Mouse (Mus musculus) spleen, adult 2 months (tissue): ENCODE measurements around the gene Cpped1. TPM values are rescaled to one million over a fixed set of nuclear protein-coding genes. Genes with fewer than 3 reads are reported as not detected.

Experiments
- DNase-seq, 2 experiments: peaks; one replicate each; pipeline versions ENCODE4 v3.0.0 to v3.0.0-alpha.2; 2012 to 2021; ENCODE audit warnings: low spot score in 2 of 2, low read depth in 1 of 2
- H3K27ac ChIP-seq: fragments of 200-500 bp; 2 replicates; pipeline ENCODE4 v1.5.1; 2012; ENCODE audit warnings: low read length, inconsistent platforms; ENCODE audit not compliant: insufficient read depth
- H3K27me3 ChIP-seq: fragments of 200-500 bp; 2 replicates; pipeline ENCODE4 v1.6.1; 2012; ENCODE audit warnings: mild to moderate bottlenecking, moderate library complexity, low read length, inconsistent platforms; ENCODE audit not compliant: control insufficient read depth, insufficient read depth
- H3K36me3 ChIP-seq: fragments of 200-500 bp; 2 replicates; pipeline ENCODE4 v1.6.1; 2012; ENCODE audit warnings: mild to moderate bottlenecking, low read length, inconsistent platforms; ENCODE audit not compliant: control insufficient read depth, insufficient read depth
- H3K4me1 ChIP-seq: fragments of 200-500 bp; 2 replicates; pipeline ENCODE4 v1.6.1; 2011; ENCODE audit warnings: inconsistent platforms; ENCODE audit not compliant: control insufficient read depth, insufficient read depth, insufficient read length
- H3K4me3 ChIP-seq: fragments of 200-500 bp; 2 replicates; pipeline ENCODE4 v1.5.1; 2011; ENCODE audit warnings: mild to moderate bottlenecking, inconsistent platforms; ENCODE audit not compliant: insufficient read depth, insufficient read length; ENCODE audit errors: extremely low read depth
- CTCF ChIP-seq: fragments of 200-500 bp; IDR thresholded peaks from 2 replicates; pipeline ENCODE4 v1.5.1; 2011; ENCODE audit warnings: mild to moderate bottlenecking, inconsistent platforms; ENCODE audit not compliant: insufficient read depth, insufficient read length, insufficient replicate concordance; ENCODE audit errors: extremely low read depth
- POLR2A ChIP-seq: fragments of 200-500 bp; IDR thresholded peaks from 2 replicates; pipeline ENCODE4 v1.6.1; 2011; ENCODE audit warnings: low read depth, low read length, inconsistent platforms
- WGBS: fragments of 180-500 bp; shearing (Covaris S2); methylation state at CpG from one replicate; pipeline ENCODE4 v1.1.7; 2018; 5-methylcytosine and 5-hydroxymethylcytosine counted together
- polyA plus RNA-seq: library from polyadenylated mRNA; depleted of rRNA; stranded (reverse); fragments of >200 nt; gene quantifications from 2 replicates; pipeline ENCODE4 v1.2.3, GENCODE M21; 2012; rRNA removed

The Cpped1 gene
- 4.3 and 4.4 TPM in 2 replicates for polyA plus RNA-seq

DNA sequence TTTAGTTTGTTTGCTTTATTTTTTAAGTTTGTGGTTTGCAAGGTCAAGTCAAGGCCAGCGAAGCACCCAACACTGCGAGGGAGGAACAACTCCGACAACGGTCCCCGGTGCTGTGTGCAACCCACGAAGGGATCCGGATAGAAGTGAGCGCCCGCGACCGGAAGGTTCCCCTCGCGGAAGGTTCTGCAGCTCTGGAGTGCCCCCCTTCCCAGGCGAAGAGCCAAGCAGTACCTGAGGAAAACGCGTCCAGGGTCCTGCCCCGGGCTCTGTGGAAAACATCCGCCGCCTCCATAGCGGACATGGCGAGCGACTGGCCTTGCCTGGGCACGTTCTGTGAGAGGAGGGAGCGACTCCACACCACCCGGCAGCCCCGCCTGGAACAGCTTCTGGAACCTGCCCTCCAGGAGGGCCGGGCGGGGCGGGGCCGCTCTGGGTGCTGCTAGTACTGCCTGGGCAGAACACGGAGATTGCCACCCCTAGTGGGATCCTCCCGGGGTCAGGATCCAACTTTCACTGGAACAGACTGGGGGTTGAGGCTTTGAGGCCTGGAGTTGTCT, at the start of gene Cpped1:
TSS of gene Cpped1 (minus strand) at position 411 of the 557 bp plus-strand sequence.
- Histone ChIP-seq H3K4me1 (no peaks in the 10 kb centered on the region; the same call in 1 of the 2 replicates), H3K27me3 (no peaks in the 10 kb centered on the region), H3K4me3 (peak within 1 kb of the TSS; percentile 84), H3K36me3 (no peaks in the 10 kb centered on the region), H3K27ac (peak within 1 kb of the TSS; percentile 87)
- TF ChIP-seq POLR2A (peak; percentile 78), CTCF (no peak)
- WGBS: under 1% methylated on average over 32 of the region's 32 CpGs
- peak; percentile 78 to 84 for DNase-seq

DNA sequence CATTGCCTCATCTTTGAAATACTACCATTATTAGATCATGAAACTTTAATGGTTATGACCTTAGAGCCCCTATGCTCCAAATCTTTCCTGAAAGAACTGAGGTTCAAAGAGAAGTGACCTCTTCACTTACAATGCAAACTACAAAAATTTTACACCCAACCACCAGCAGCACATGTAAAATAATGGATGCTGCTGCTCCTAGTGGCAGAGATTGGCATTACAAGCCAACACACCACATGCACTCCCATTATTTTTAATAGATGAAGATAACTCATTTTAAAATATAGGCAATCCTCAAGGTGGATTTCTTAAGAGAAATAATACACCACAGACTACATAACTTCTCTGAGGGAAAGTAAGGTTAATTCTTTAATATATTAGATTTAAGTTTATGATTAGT, 31.2 kb upstream of the Cpped1 start:
- no peak for TF ChIP-seq POLR2A
- TF ChIP-seq CTCF: peak; percentile 47; the same call in 1 of the 2 replicates
- peak; percentile 12 to 50 for DNase-seq
- no peak overlapping the region for H3K4me3 ChIP-seq
- H3K27ac ChIP-seq: no peak overlapping the region
- no peaks in the 10 kb centered on the region for H3K4me1 ChIP-seq
- H3K27me3 ChIP-seq: no peaks in the 10 kb centered on the region
- no peaks in the 10 kb centered on the region for H3K36me3 ChIP-seq

DNA sequence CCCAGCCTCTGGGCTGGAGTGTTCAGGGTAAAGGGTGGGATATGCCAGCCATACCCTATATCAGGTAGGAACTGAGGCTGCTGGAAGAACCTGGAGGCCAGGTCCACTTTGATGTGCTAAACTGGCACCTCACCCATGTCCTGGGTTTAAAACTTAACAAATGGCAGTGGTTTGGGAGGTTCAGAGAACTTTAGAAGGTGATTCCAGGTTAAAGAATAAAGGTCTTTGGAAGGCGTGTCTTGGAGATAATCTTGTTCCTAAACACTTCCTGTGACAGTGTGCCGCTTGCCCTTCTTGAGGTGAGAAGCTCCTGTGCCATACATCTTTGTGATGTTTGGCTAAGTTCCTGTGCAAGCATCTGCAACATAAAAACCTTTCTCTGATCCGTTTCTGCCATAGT, 1.6 kb upstream of the Cpped1 start:
- no peak for DNase-seq
- no peak overlapping the region for H3K27ac ChIP-seq
- H3K36me3 ChIP-seq: no peaks in the 10 kb centered on the region
- TF ChIP-seq POLR2A (no peak), CTCF (no peak)
- WGBS: 95% methylated on average over 3 of the region's 3 CpGs
- no peaks in the 10 kb centered on the region; the same call in 1 of the 2 replicates for H3K4me1 ChIP-seq
- H3K4me3 ChIP-seq: no peak overlapping the region
- peaks cover 2% of the 10 kb centered on the region; the same call in 1 of the 2 replicates for H3K27me3 ChIP-seq

DNA sequence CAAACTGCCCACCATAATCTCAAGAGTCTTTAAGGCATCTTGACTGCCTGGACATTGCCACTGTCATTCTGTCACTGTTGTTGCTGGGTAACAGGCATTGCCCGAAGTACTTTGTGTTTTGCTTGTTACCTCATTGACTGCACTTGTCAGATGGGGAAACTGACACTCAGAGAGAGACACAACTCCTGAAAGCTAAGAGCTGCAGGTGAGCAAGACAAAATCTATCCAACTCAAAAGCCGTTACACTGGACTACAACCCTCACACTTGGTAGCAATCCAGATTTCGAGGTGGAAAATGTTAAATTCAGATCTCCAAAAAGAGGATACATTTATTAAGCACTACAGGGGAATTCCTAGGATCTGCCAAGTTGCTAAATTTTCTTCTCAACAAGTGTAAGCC, 572 bp upstream of the Cpped1 start:
- TF ChIP-seq CTCF: no peak
- TF ChIP-seq POLR2A: no peak
- H3K4me1 ChIP-seq: no peaks in the 10 kb centered on the region; the same call in 1 of the 2 replicates
- DNase-seq: no peak
- no peaks in the 10 kb centered on the region for H3K36me3 ChIP-seq
- no peak overlapping the region for H3K27ac ChIP-seq
- H3K27me3 ChIP-seq: peaks cover 2% of the 10 kb centered on the region; the same call in 1 of the 2 replicates
- 78% methylated on average over 3 of the region's 3 CpGs for WGBS
- no peak overlapping the region for H3K4me3 ChIP-seq

DNA sequence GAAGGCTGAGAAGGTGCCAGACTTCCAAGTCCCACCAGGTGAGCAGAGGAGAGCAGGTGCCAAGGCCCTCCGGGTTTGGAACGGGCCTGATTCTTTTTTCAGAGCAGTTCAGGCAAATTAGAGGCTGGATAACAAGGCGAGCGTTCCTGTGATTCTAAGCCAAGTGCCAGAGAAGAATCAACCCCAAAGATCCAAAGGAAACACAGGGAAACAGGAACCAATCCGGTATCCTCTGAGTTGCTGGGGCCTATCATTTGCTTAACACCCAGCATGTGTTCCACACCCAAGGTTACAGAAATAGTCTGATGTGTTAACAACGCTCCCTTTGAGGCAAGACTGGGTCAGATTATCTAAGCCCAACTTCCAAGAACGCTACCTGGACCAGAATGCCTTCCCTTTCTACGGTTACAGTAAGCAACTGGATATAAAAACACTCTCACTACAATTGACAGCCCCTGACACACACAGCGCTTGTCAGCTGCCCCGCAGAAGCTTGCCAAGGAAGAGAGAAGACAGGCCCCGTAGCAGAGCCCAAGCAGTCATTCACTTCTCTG, 707 bp downstream of the Cpped1 start:
- no peaks in the 10 kb centered on the region; the same call in 1 of the 2 replicates for H3K4me1 ChIP-seq
- no peaks in the 10 kb centered on the region for H3K36me3 ChIP-seq
- DNase-seq: no peak
- H3K27me3 ChIP-seq: no peaks in the 10 kb centered on the region
- H3K4me3 ChIP-seq: peak overlapping the region; percentile 84
- WGBS: 25% methylated on average over 11 of the region's 11 CpGs
- peak overlapping the region; percentile 56 for H3K27ac ChIP-seq
- TF ChIP-seq CTCF (no peak), POLR2A (no peak)

DNA sequence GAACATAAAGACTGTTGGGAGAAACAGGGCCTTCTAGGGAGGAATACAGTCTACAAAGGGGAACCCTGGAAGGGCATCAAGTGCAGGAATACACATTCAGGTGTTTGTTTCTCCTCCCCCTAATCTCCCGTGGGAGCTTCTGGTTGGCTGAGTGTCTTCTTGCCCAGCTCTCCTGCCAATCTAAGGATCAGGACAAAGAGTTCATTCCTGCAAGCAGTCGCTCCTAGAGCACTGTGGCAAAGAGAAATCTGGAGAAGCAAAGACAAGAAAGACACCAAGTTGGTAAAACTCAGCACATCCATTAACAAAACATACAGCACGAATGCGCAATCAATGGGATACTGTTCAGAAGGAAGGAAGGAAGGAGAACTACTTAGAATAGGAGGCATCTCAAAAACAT, 1.4 kb downstream of the Cpped1 start:
- no peak overlapping the region for H3K4me3 ChIP-seq
- 87% methylated on average over 4 of the region's 4 CpGs for WGBS
- TF ChIP-seq POLR2A (no peak), CTCF (no peak)

DNA sequence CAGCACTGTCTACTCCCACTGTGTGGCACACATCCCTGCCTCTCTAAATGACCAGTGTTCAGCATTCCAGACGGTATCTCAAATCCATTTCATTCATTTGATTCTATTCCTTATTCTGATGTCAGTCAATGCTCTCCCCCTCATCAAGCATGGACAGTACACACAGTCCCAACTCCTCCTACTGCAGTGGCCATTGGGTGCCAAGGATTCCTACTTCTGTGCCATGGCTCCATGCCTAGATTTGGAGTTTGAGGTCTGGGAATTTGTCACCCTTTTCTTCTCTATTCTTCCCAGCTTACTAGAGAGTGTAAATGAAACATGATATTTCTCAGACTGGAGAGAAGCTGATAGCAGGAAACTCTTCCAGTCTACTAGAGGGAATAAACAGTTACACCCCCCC, 2.3 kb downstream of the Cpped1 start:
- Histone ChIP-seq H3K27ac (no peak overlapping the region), H3K36me3 (no peaks in the 10 kb centered on the region), H3K4me1 (no peaks in the 10 kb centered on the region; the same call in 1 of the 2 replicates), H3K27me3 (no peaks in the 10 kb centered on the region), H3K4me3 (no peak overlapping the region)
- 95% methylated on average over 1 of the region's 1 CpGs for WGBS
- no peak for TF ChIP-seq CTCF
- no peak for TF ChIP-seq POLR2A
- DNase-seq: no peak

More for the DNA sequence above, 1.4 kb downstream of the Cpped1 start:
- Histone ChIP-seq H3K36me3 (no peaks in the 10 kb centered on the region), H3K27me3 (no peaks in the 10 kb centered on the region), H3K4me1 (no peaks in the 10 kb centered on the region; the same call in 1 of the 2 replicates), H3K27ac (no peak overlapping the region)
- no peak for DNase-seq
